Mouse (Mus musculus): ENCODE data around the gene Lilr4b. TPM values are rescaled to one million over a fixed set of nuclear protein-coding genes. Genes with fewer than 3 reads are reported as not detected.

Lilr4b gene
- polyA plus RNA-seq (2021; fragmentation: Nextera tagmentation) = not detected in 2 replicates
- long read RNA-seq, experiment 1 = 0 reads
- long read RNA-seq, experiment 2 = 0 reads

DNA sequence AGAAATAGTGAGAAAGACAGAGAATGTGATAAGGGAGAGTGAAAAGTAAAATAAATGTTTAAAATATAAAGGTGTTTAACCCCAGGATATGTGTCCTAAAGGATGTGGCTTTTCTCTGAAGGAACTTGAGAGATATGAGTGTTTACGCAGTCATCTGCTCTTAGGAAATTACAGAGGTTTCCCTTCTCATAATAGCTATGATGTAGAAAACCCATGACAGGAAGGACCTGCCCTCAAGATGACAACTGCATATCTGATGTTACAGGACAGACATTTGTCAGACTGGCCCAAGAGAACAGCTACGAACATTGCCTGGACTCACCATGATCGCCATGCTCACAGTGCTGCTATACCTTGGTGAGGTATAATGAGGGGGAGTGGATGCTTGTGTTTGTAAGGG is at the start of gene Lilr4b, which contains the start of gene Gm49339:
Gene Lilr4b (plus strand): TSS at position 236 of the 400 bp plus-strand sequence.
Gene Gm49339 (plus strand): TSS at position 216 of the 400 bp plus-strand sequence.

GRCm38 (mm10) chr10:51490691-51491090 is 10.3 kb downstream of the Lilr4b start, which contains the start of gene Lilrb4a:
Gene Lilrb4a, plus strand, starts transcription at chr10:51490956.

Other genes starting within 250 kb of the Lilr4b start
- gene Gm49339, start within 50 bp of the Lilr4b start, polyA plus RNA-seq (2021; fragmentation: Nextera tagmentation) = not detected in 2 replicates
- 0.34 and 0.36 TPM in 2 replicates for gene Lilrb4a, start 10.3 kb downstream of the Lilr4b start, polyA plus RNA-seq (2021; fragmentation: Nextera tagmentation)
- gene Fam162b, start 109.9 kb downstream of the Lilr4b start, polyA plus RNA-seq (2021; fragmentation: Nextera tagmentation) = not detected in 2 replicates
- not detected in 2 replicates for gene Gprc6a, start 150.8 kb downstream of the Lilr4b start, polyA plus RNA-seq (2021; fragmentation: Nextera tagmentation)
- gene Rfx6, start 197.1 kb downstream of the Lilr4b start, polyA plus RNA-seq (2021; fragmentation: Nextera tagmentation) = not detected in 2 replicates

Data from left cerebral cortex, adult 6 months (tissue).